Mouse (Mus musculus): ENCODE results near the gene Rbm45.

GRCm38 (mm10) chr2:76430539-76430938, 60.8 kb downstream of the Rbm45 start:
- TF ChIP-seq CTCF (conservative IDR thresholded peaks at IDR 0.05; ENCODE audit: low read length) (no peak), POU5F1 (IDR thresholded peaks at IDR 0.05; ENCODE audit: borderline replicate concordance, low read length) (no peak)
